In genomic region chr17:33954646-33955554, GRCm38 (mm10) we compare ENCODE assay signal across 8 mouse cellular contexts. TPM values are rescaled to one million over a fixed set of nuclear protein-coding genes. Genes with fewer than 3 reads are reported as not detected.
DNase-seq lines count a peak whose midpoint lies in the region; ATAC-seq and TF ChIP-seq lines count a peak whose summit lies in the region.

No protein-coding gene starts in this region.

- H3K9me3 ChIP-seq in kidney, embryonic 16.5 days (ENCODE audit: low read length): no peaks in the 10 kb centered on the region
- H3K9me3 ChIP-seq in forebrain, embryonic 11.5 days (ENCODE audit: control insufficient read depth, low read length): no peaks in the 10 kb centered on the region

- under 1% methylated on average over 33 of the region's 33 CpGs for WGBS in kidney, embryonic 16.5 days
- under 1% methylated on average over 33 of the region's 33 CpGs for WGBS in forebrain, embryonic 11.5 days

- POLR2A ChIA-PET in Patski (lab: Charles Lee): interaction anchor here (1.0 to 3.2 kb wide), 6 partner anchors 10 to 46 kb away, joined by 3 to 9 read pairs (median 4); partner anchors contain the start of genes Daxx, Rgl2 and Wdr46

- peak overlapping the region; percentile 99 for H3K4me2 ChIP-seq in kidney, embryonic 16.5 days (replicated peaks; ENCODE audit: low read depth, low read length)
- H3K4me2 ChIP-seq in forebrain, embryonic 11.5 days (ENCODE audit: low read depth, low read length, severe bottlenecking): peak overlapping the region; percentile 92
- peak overlapping the region; percentile 81 for H3K4me2 ChIP-seq in myocyte (ENCODE audit: low read depth)

- H3K27ac ChIP-seq in kidney, embryonic 16.5 days (ENCODE audit: low read length): peak overlapping the region; percentile 87
- H3K27ac ChIP-seq in forebrain, embryonic 11.5 days (ENCODE audit: low read depth, low read length): peak overlapping the region; percentile 90

- no peaks in the 10 kb centered on the region for H3K27me3 ChIP-seq in kidney, embryonic 16.5 days (ENCODE audit: insufficient read depth, low read length)
- no peaks in the 10 kb centered on the region for H3K27me3 ChIP-seq in Patski
- H3K27me3 ChIP-seq in forebrain, embryonic 11.5 days (ENCODE audit: control insufficient read depth, insufficient read depth, low read length): no peaks in the 10 kb centered on the region
- H3K27me3 ChIP-seq in myocyte (ENCODE audit: control insufficient read depth, insufficient read depth, insufficient read length): no peaks in the 10 kb centered on the region

- peak overlapping the region; percentile 71 for H3ac ChIP-seq in myocyte (ENCODE audit: control insufficient read depth, insufficient read length)

- peak overlapping the region; percentile 87 for H3K4me3 ChIP-seq in kidney, embryonic 16.5 days (ENCODE audit: low read length)
- H3K4me3 ChIP-seq in forebrain, embryonic 11.5 days (ENCODE audit: low read depth, low read length): peak overlapping the region; percentile 98
- H3K4me3 ChIP-seq in myocyte: peak overlapping the region; percentile 93

- peaks cover 50% of the 10 kb centered on the region for H3K4me1 ChIP-seq in kidney, embryonic 16.5 days (ENCODE audit: insufficient read depth, low read length)
- peaks cover 39% of the 10 kb centered on the region for H3K4me1 ChIP-seq in forebrain, embryonic 11.5 days (replicated peaks; ENCODE audit: control insufficient read depth, insufficient read depth, low read length)

- CTCF ChIA-PET in Patski (lab: Charles Lee): interaction anchor here (1.2 to 1.3 kb wide), 2 partner anchors 15 to 30 kb away, joined by 3 to 5 read pairs; partner anchors contain the start of genes Pfdn6 and Wdr46

- TF ChIP-seq CTCF in Patski (IDR thresholded peaks at IDR 0.05): no peak

- in situ Hi-C loops in Patski (cut with MboI; ENCODE audit: low pct_unique_long_range_greater_than_20kb): no loop called here

- H3K9ac ChIP-seq in kidney, embryonic 16.5 days (replicated peaks; ENCODE audit: low read length): peak overlapping the region; percentile 87
- H3K9ac ChIP-seq in forebrain, embryonic 11.5 days (ENCODE audit: low read length): peak overlapping the region; percentile 94

- H3K79me2 ChIP-seq in myocyte (ENCODE audit: control insufficient read depth, insufficient read depth): peaks cover 29% of the 10 kb centered on the region

- no peak; the same call in 1 of the 2 replicates for ATAC-seq in kidney, embryonic 16.5 days (ENCODE audit: low FRiP score, low TSS enrichment)
- peak; percentile 19 for ATAC-seq in Patski
- ATAC-seq in forebrain, embryonic 11.5 days (replicated peaks; ENCODE audit: low FRiP score): no peak; the same call in none of the 2 replicates

- H3K36me3 ChIP-seq in kidney, embryonic 16.5 days (ENCODE audit: insufficient read depth, low read length): peaks cover 40% of the 10 kb centered on the region
- H3K36me3 ChIP-seq in forebrain, embryonic 11.5 days (ENCODE audit: control insufficient read depth, insufficient read depth, low read length): peaks cover 10% of the 10 kb centered on the region
- peaks cover 15% of the 10 kb centered on the region for H3K36me3 ChIP-seq in myocyte (ENCODE audit: control insufficient read depth, insufficient read depth)

- no peak for TF ChIP-seq POLR2A in myocyte (IDR thresholded peaks at IDR 0.05; ENCODE audit: insufficient read length, low read depth)

- DNase-seq in kidney, postnatal 36 days: no peak
- no peak for DNase-seq in Patski (ENCODE audit: low read depth, low spot score)
- no peak for DNase-seq in forebrain, embryonic 11.5 days (ENCODE audit: low spot score)
- DNase-seq in kidney, postnatal 25 days: peak; percentile 19 to 32
- no peak for DNase-seq in ovary, postnatal 10 days (ENCODE audit: low spot score)
- no peak for DNase-seq in urinary bladder, postnatal 4 days (ENCODE audit: low spot score in 2 of 2)

TF ChIP-seq in myocyte, 11 proteins besides CTCF, POLR2A, EP300 and RAD21:
- no peak for TF ChIP-seq E2F4 (IDR thresholded peaks at IDR 0.05; ENCODE audit: insufficient read depth)
- TF ChIP-seq TCF3 (IDR thresholded peaks at IDR 0.05; ENCODE audit: insufficient read length, low read depth): no peak
- TF ChIP-seq POLR2AphosphoS2 (IDR thresholded peaks at IDR 0.05; ENCODE audit: insufficient read length, low read depth): no peak
- no peak for TF ChIP-seq SRF (IDR thresholded peaks at IDR 0.05; ENCODE audit: control insufficient read depth, insufficient read length, low read depth)
- TF ChIP-seq TCF12 (IDR thresholded peaks at IDR 0.05; ENCODE audit: insufficient read depth, poor library complexity, severe bottlenecking): no peak
- no peak for TF ChIP-seq MYOD1 (IDR thresholded peaks at IDR 0.05; ENCODE audit: control insufficient read depth in 1 of 3, insufficient read length in 2 of 3, low read depth in 2 of 3)
- no peak for TF ChIP-seq USF1 (IDR thresholded peaks at IDR 0.05; ENCODE audit: low read depth)
- TF ChIP-seq CEBPB (IDR thresholded peaks at IDR 0.05; ENCODE audit: insufficient read depth, poor library complexity, severe bottlenecking): no peak
- TF ChIP-seq REST (IDR thresholded peaks at IDR 0.05; ENCODE audit: insufficient read depth, insufficient read length): no peak
- no peak for TF ChIP-seq MYOG (IDR thresholded peaks at IDR 0.05; ENCODE audit: control insufficient read depth in 1 of 3, insufficient read depth in 1 of 3, insufficient read length in 2 of 3, low read depth in 2 of 3)
- no peak for TF ChIP-seq MAX (IDR thresholded peaks at IDR 0.05; ENCODE audit: low read depth)

RNA-seq across cellular contexts. Expression of gene Vps52, which starts 0.7 kb away (rescaled TPM):
- polyA plus RNA-seq in kidney, embryonic 16.5 days (2015; fragmentation: Nextera tagmentation; extraction: Ambion mirVana): 51.9 and 54.7 TPM in 2 replicates
- 56.9 TPM for polyA plus RNA-seq in Patski (2021)
- polyA plus RNA-seq in forebrain, embryonic 11.5 days (2014; fragmentation: Nextera tagmentation; extraction: Ambion mirVana): 44.0 and 46.8 TPM in 2 replicates
- 29.9 TPM for polyA plus RNA-seq in myocyte (2012; fragmentation: generic; extraction: Trizol)

RNA-seq across cellular contexts. Expression of gene Rps18, which starts 0.9 kb away (rescaled TPM):
- 1,660 and 1,786 TPM in 2 replicates for polyA plus RNA-seq in kidney, embryonic 16.5 days (2015; fragmentation: Nextera tagmentation; extraction: Ambion mirVana)
- 1,854 TPM for polyA plus RNA-seq in Patski (2021)
- polyA plus RNA-seq in forebrain, embryonic 11.5 days (2014; fragmentation: Nextera tagmentation; extraction: Ambion mirVana): 1,265 and 1,326 TPM in 2 replicates
- 287 TPM for polyA plus RNA-seq in myocyte (2012; fragmentation: generic; extraction: Trizol)

RNA-seq across cellular contexts. Expression of gene B3galt4, which starts 3.6 kb away (rescaled TPM):
- 6.2 and 6.9 TPM in 2 replicates for polyA plus RNA-seq in kidney, embryonic 16.5 days (2015; fragmentation: Nextera tagmentation; extraction: Ambion mirVana)
- polyA plus RNA-seq in Patski (2021) (2.8 TPM), myocyte (2012; fragmentation: generic; extraction: Trizol) (1.2 TPM)
- 4.0 and 4.3 TPM in 2 replicates for polyA plus RNA-seq in forebrain, embryonic 11.5 days (2014; fragmentation: Nextera tagmentation; extraction: Ambion mirVana)

RNA-seq across cellular contexts. Expression of gene Wdr46, which starts 14.4 kb away (rescaled TPM):
- polyA plus RNA-seq in kidney, embryonic 16.5 days (2015; fragmentation: Nextera tagmentation; extraction: Ambion mirVana): 32.7 and 37.7 TPM in 2 replicates
- polyA plus RNA-seq in Patski (2021) (35.8 TPM), myocyte (2012; fragmentation: generic; extraction: Trizol) (25.9 TPM)
- polyA plus RNA-seq in forebrain, embryonic 11.5 days (2014; fragmentation: Nextera tagmentation; extraction: Ambion mirVana): 42.6 and 47.2 TPM in 2 replicates

RNA-seq across cellular contexts. Expression of gene Pfdn6, which starts 14.8 kb away (rescaled TPM):
- polyA plus RNA-seq in kidney, embryonic 16.5 days (2015; fragmentation: Nextera tagmentation; extraction: Ambion mirVana): 168 and 174 TPM in 2 replicates
- 115 TPM for polyA plus RNA-seq in Patski (2021)
- 202 and 214 TPM in 2 replicates for polyA plus RNA-seq in forebrain, embryonic 11.5 days (2014; fragmentation: Nextera tagmentation; extraction: Ambion mirVana)
- polyA plus RNA-seq in myocyte (2012; fragmentation: generic; extraction: Trizol): 110 TPM

Comparison
In these comparisons a context has a peak if more than half of its experiments do, and no peak if none do; other contexts are left out.
1. DNase-seq: peak in kidney, postnatal 25 days (2 of 2); none in kidney, postnatal 36 days (0 of 2), Patski (single experiment), forebrain, embryonic 11.5 days (single experiment), ovary, postnatal 10 days (single experiment) and urinary bladder, postnatal 4 days (0 of 2).
2. Peak in every context shown above with its lines, with median percentiles within 50 percentile points of each other: H3K4me2 ChIP-seq and H3K4me3 ChIP-seq.